Mouse (Mus musculus) left cerebral cortex, postnatal 25 days (tissue): ENCODE results near the gene Nt5c3b. TPM values are rescaled to one million over a fixed set of nuclear protein-coding genes. Genes with fewer than 3 reads are reported as not detected.

Experiments used
- DNase-seq, 2 experiments: peaks; one replicate each; pipeline ENCODE4 v3.0.0; 2022; ENCODE audit warnings: low spot score in 2 of 2, mixed read lengths in 1 of 2
- intact Hi-C: fragments of 180-260 bp; cut with DNase I; formaldehyde crosslinking; loops from one replicate; pipeline ENCODE4 v1.15.1; 2025
- microRNA-seq, 2 experiments: library from miRNA; unstranded; fragments of <30 nt; microRNA quantifications; one replicate each; pipeline ENCODE4 v1.2.0; 2022
- total RNA-seq, 2 experiments: library from RNA; stranded (reverse); gene quantifications; 2 replicates each; pipeline ENCODE4 v1.2.3; 2021

The Nt5c3b gene
- total RNA-seq, 2 experiments from 2014 or later, result 50.7 to 57.1 TPM

DNA sequence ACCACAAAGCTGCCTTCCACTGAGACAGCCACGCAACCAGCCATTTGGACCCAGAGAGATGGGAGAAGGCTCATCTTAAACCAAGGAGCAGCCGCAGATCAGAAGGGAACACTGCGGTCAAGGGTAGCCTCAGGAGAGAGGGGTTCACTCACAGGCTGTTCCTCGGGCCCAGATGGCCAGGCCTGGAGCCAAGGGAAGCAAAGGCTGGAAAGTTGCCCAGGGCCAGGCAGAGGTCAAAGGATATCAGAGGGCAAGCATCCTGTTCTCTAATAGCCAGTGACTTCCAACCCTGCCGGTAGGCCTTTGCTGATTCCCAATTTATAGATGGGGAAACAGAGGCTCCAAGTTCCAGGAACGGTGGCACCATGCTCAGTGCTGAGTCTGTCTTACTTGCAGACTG lies 53.0 kb downstream of the Nt5c3b start:
- DNase-seq, result no peak
- intact Hi-C loops, result no loop called here

DNA sequence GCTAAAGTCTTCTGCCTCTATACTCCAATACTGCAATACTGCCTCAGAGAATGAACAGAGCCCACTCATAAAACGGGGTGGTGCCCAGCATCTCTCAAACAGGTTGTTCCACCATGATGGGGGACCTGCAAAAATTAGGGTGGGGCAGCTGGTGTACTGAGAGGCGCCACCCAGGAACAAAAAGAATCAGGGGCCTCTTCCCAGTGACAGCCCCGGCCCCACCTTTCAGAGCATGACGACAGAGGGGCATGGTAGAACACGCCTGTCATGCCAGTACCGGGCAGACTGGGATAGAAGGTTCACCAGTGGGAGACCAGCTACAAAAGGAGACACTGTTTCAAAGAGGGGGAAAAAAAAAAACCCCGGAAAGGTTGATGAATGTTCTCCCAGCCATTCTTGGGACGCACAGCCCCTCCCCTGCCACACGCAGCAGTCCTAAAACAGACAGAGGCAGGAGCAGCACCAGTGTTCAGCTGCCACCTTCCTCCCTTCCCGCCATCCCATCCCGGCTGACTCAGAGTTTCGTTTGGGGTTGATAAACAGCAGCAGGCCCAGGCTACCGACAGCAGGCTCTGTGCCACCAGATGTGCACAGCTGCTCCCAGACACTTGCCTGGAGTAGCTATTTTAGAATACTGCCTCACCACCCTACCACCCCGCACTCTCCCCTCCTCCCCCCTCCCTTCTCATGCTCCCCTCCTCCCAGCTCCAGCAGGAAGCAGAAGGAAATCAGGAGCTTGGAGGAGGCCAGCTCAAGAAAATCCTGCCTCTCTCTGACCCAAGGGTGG lies 53.8 kb downstream of the Nt5c3b start:
- intact Hi-C loops, result no loop called here
- DNase-seq, result peak in 1 of 2 experiments; percentile 59

DNA sequence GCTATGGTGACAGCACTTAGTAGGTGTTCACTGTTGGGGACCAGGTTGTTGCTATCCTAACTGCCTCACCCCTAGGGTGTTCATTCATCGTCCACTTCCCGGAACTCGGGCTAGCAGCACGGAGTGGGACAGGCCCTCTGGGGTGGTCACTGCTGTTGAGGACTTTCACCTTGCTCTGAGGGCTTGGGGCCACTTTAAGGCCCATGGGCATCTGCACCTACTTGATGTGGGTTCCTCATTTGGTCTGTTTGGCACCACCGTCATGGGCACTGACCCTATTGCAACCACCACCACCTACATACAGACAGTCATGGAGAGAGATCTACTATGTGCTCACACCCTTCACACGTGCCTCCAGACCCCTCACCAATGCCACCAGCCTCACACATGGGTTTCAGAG lies 54.5 kb downstream of the Nt5c3b start:
- intact Hi-C loops, result no loop called here
- no peak for DNase-seq

DNA sequence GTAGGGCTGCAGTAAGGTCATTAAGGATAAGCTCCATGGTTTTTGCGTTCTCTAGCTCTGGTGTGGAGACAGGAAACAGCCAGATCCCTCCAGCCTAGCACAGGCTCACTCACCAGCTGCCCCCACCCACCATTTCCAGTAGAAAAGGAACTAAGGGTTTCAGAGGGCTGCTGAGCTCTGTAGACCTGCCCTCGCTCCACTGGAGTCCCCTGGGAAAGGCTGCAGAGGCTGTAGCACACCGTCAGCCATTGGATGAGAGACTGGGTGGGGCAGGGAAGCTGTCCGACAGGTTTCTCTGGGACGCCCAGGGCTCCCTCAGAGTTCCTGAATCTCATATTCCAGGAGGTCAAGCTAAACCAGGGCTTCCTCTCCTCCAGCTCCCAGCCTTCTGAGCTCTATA lies 55.0 kb downstream of the Nt5c3b start:
- intact Hi-C loops, result no loop called here

DNA sequence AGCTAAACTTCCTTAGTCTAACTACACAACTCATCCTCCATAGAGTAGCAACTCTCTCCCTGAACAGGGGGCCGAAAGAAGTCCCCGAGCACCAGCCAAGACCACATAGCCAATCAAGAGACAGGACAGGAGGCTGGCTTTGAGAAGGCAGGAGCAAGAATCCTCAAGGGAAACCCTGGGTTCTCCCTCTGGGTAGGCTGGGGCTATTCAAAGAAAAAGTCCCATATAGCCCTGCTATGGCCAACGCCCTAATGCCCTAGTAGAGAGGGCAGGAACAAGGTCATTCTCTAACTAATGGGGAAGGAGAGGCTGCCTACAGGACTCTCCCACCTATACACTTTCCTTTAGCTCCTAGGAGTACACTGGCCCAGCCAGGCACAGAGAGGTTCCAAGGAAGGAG lies 56.6 kb downstream of the Nt5c3b start:
- DNase-seq, result no peak
- intact Hi-C loops, result no loop called here

More for the DNA sequence above, 55.0 kb downstream of the Nt5c3b start:
- no peak for DNase-seq

DNA sequence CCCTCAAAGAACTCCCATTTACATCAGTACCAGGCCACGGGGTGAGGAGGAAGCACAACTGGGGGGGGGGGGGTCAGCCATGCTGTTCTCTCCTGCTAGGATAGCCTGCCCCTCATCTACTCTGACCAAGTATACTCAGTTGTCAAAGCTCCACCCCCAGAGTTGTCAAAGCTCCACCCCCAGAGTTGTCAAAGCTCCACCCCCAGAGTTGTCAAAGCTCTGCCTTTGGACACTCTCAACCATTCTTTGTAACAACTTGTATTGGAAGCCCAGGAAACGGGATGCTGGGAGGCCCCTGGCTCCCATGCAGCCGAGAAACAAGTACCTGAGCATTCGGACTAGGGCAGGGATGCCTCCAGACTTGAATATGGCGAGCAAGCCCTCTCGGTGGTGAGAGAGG lies 58.9 kb downstream of the Nt5c3b start:
- intact Hi-C loops, result no loop called here
- no peak for DNase-seq

DNA sequence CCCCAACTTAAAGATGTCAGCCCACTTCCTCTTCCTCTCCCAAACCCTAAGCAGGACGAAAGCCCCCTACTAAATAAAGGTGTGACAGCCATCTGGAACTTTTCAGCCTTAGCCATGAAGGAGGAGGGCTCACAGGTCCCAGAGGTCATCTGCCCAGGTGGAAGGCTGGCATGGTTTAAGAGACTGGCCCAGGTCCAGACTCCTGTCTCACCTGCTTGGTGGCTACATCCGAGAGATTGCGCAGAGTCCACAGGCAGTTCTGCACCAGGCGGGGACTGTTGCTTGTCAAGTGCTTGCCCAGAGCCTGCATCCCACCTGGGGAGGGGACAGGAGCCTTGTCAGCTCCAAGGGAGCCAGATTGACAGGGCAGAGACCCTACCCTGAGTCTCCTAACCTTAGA lies 62.3 kb downstream of the Nt5c3b start:
- no peak for DNase-seq
- intact Hi-C loops, result no loop called here

DNA sequence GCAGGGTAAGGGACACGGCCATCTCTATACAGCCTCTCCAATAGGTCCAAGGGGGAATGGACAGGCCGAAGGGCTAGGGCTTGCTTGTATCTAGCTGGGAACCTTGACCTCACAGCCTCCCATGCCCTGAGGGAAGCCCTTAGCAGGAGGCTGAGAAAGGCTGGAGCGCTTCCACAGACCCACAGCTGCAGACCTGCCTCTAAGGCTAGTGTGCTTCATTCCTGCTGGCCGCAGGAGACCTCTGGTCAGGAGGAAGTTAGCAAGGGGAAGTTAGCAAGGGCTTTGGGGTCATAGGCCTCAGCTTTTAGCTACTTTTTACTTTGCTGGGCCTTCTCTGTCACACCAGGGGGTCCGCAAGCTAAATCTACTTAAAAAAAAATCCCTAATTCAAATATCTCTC lies 63.2 kb downstream of the Nt5c3b start:
- DNase-seq, result no peak
- intact Hi-C loops, result no loop called here

DNA sequence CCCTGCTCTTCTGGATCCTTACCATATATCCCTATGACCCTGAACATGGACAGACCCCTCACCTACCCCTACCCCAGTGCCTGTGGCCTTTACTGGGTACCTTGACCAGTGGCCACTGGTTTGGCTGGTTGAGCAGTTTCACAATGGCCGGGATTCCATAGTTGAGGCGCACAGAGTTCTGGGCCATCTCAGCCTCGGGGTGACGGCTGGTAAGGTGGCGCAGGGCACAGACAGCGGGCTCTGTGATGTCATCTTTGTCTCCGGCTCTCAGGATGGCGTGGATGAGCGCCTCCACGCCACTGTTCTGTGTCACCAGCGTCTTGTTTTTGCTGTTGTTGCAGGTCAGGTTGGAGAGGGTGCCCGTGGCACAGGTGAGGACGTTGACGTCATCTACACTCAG lies 63.6 kb downstream of the Nt5c3b start:
- intact Hi-C loops, result no loop called here
- no peak for DNase-seq

DNA sequence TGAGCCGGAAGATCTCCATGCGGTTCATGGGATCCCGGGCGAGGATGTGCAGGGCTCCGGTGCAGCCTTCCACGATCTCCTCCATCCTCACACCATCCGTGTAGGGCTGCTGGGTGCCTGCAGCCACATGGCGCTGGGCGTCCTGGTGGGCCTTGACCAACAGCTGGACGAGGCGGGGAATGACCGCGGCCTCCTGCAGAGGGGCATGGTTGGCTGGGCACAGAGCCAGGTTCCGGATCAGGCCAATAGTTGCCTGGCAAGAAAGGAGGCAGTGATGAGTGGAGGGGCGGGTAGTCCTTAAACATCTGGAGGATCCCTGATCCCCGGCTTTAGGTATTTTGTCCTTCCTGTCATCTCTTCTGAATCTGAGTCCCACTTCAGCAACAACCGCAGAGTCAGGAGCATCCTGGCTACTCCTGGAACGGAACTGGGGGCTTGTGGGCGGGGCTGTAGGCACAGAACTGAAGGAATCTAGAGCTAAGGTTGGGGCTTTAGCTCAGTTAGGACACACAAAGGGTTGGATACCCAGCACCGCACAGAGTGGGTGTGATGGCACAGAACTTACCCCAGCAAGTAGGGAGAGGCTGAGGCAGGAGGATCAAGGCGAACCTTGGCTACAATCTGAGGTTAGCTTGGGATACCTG lies 64.7 kb downstream of the Nt5c3b start:
- DNase-seq, result no peak
- intact Hi-C loops, result no loop called here

DNA sequence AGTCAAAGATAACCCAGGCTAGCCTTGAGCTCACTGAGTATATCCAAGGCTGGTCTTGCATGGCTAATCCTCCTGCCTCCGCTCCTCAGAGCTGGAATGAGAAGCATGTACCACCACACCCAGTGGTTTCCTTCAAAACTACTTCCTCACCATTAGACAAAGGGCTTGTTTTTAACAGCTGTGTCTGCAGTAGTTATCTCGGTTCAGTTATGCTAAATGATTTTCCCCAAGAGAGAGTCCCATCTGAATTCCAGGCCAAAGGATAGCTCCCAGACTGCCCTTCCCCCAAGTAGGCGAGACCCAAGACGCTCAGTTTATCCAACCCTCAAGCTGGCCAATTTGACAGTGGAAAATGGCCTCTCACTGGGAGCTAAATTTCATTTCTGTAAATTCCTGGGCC lies 65.6 kb downstream of the Nt5c3b start:
- intact Hi-C loops, result no loop called here
- no peak for DNase-seq

DNA sequence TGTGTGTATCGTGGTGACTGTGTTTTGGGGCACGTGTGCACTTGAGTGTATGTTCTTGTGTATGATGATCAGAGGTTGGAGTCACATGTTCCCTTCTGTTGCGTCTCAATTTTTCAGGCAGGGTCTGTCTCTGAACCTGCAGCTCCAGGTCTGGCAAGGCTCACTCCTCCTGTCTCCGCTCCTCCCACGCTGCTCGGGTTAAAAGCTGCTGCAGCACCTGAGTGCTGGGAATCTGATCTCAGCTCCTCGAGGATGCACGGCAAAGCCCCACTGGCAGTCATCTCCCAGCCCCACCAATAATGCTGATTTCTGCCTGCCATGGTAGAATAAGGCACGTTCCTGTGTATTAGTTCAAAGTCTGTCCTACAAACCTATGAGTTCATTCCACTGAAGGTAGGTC lies 66.5 kb downstream of the Nt5c3b start:
- no peak for DNase-seq
- intact Hi-C loops, result no loop called here

Small RNAs within 50 kb of the gene (microRNA-seq; reads per million reads assigned to microRNA genes)
- gene Gm27374 (0 reads per million in 2 experiments), gene Mir7116 (0 to 0.50 reads per million in 2 experiments)

Other genes with a start within 250 kb of the Nt5c3b start
- gene Krt9, start 248.6 kb downstream of the Nt5c3b start, total RNA-seq, result 1 to 10 TPM; 3.7 to 4.3 TPM
- not detected for gene Krt14, start 234.3 kb downstream of the Nt5c3b start, total RNA-seq
- not detected for gene Krt16, start 192.9 kb downstream of the Nt5c3b start, total RNA-seq
- under 1 TPM in 1 of 2 experiments, not detected in 1; 0.30 TPM for gene Krt17, start 180.8 kb downstream of the Nt5c3b start, total RNA-seq
- gene Krt42, start 171.9 kb downstream of the Nt5c3b start, total RNA-seq, result not detected
- gene Eif1, start 121.9 kb downstream of the Nt5c3b start, total RNA-seq, result 100 to 1,000 TPM; 820 to 888 TPM
- gene Gast, start 107.4 kb downstream of the Nt5c3b start, total RNA-seq, result not detected
- 100 to 1,000 TPM; 136 to 160 TPM for gene Hap1, start 85.7 kb downstream of the Nt5c3b start, total RNA-seq
- 10 to 100 TPM; 44.2 to 45.4 TPM for gene Jup, start 44.0 kb downstream of the Nt5c3b start, total RNA-seq
- gene P3h4, start 27.0 kb downstream of the Nt5c3b start, total RNA-seq, result 1 to 10 TPM; 7.2 to 7.5 TPM
- 1 to 10 TPM; 4.7 to 5.7 TPM for gene Fkbp10, start 26.1 kb downstream of the Nt5c3b start, total RNA-seq
- under 1 TPM; 0.53 to 0.99 TPM for gene Klhl10, start 109 bp upstream of the Nt5c3b start, total RNA-seq
- gene Klhl11, start 30.9 kb upstream of the Nt5c3b start, total RNA-seq, result 100 to 1,000 TPM in 1 of 2 experiments, 10 to 100 TPM in 1; 97.7 to 102 TPM
- 100 to 1,000 TPM; 114 to 124 TPM for gene Acly, start 86.2 kb upstream of the Nt5c3b start, total RNA-seq
- gene Ttc25, start 103.8 kb upstream of the Nt5c3b start, total RNA-seq, result 1 to 10 TPM in 1 of 2 experiments, under 1 TPM in 1; 0.55 to 1.3 TPM
- gene Cnp, start 133.1 kb upstream of the Nt5c3b start, total RNA-seq, result 100 to 1,000 TPM; 207 to 230 TPM
- 10 to 100 TPM; 13.7 to 14.7 TPM for gene Nkiras2, start 177.4 kb upstream of the Nt5c3b start, total RNA-seq
- 100 to 1,000 TPM; 231 to 258 TPM for gene Dnajc7, start 178.4 kb upstream of the Nt5c3b start, total RNA-seq